Mouse (Mus musculus) spleen, embryonic (tissue): ENCODE measurements at regions not wholly inside any gene's neighbourhood (a gene's known extent, or its start where the extent isn't known, plus 50 kb on each side); places are given as distances from the start of the nearest gene placed in this dataset.

Experiments
- CTCF ChIA-PET: fragments of 350-600 bp; sonication (Branson Sonifier 250); formaldehyde crosslinking; loops from one replicate; lab custom pipeline; 2022; lab: Charles Lee

DNA sequence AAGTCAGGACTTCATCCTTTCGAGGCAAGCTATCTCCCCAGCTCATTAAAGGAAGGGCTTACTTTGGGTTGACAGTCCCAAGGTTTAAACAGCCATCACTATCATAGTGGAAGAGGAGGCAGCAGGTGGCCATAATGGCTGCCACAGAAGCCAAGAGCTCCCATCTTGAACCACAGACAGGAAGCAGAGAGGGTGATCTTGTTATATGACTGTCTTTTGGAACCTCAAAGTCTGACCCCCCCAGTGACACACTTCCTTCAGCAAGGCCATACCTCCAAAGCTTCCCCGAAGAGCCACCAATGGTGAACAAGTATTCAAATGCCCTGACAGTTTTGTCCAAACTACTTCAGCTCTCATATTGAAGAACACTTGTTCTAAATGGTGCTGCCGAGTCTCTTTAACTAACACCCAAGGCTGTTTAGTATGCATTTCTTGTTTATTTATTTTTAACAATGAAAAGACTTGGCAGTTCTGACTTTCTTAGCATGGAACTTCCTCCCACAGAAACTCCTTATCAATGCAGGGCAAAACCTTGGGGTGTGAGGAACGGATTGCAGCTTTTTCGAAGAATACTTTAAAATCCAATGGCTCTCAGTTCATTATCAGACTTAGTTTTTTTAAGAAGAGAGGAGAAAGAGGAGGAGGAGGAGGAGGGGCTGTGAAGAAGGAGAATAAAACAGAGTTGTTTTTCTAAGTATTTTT lies 79.8 kb upstream of the Tnik start:
- CTCF ChIA-PET, result no interaction called here

DNA sequence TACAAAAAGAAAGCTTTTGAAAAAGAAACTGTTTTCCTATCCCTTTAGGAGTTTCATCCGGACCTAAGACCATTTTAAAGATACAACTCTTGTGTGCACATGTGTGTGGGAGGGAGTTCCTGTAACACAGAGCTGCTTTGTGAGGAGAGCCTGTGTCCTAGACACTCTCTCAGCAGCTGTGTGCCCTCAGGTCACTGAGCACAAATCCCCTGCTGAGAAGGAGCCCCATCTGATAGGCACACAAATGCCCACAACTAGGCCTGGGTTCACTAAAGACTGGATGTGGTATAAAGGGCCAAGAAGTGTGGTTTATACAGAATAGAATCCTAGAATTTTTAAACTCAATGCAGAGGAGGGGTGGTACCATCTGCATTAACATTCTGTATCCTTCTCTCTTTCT lies 77.5 kb upstream of the Tnik start:
- CTCF ChIA-PET, result no interaction called here

DNA sequence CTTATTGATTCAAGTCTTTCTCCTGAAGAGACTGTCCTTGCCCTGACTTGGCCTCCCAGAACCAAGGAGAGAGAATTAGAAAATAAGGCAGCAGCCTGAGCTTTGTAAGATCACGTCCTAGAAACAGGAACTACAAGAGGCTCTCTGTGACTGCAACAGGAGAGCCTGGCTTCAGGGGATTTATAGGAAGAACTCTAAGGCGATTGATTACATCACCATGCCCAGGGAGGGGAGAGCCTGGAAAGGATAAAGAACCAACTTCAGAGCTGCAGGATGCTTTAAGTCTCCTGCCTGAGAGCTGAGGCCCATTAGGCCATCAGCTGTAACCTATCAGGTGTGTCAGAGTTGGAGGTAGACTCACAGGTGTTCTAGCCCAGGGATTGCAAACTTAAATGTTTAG lies 77.1 kb upstream of the Tnik start:
- CTCF ChIA-PET, result no interaction called here

DNA sequence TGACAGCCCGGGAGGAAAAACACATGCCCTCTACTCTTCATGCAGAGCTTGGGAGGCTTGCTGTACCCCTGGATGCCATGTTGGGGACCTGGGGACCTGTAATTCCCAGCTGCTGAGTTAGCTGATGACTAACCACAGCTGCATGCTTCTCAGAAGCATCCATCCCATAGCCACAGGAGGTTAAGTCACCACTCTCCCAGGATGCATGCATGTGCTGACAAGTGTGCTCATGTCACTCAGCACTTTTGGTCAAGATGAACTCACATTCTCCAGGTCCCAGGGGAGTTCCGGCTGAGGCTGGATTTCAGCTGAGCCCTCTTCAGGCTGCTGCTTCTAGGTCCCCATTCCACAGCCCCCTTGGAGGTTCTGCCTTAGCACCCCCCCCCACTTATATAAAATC lies 73.6 kb upstream of the Tnik start:
- CTCF ChIA-PET, result no interaction called here

DNA sequence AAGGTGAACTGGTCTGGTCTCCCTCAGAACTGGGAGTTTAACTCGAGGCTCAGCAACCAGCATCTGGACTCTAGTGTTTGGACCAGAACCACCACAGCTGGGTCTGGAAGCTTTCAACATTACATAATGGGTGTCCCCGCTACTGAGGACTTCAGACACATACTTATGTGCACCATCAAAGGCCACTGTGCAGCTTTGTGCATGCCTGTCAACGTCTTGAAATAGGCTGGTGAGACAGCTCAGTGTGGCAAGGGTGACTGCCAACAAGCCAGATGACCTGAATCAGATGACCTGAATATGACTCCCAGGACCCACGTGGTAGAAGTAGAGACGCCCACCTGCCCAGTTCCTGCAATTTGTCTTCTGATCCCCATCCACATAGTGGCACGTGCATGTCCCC lies 72.8 kb upstream of the Tnik start:
- CTCF ChIA-PET, result no interaction called here

- CTCF ChIA-PET, result interaction anchor here (0.7 kb wide), 1 partner anchor 155 kb away, joined by 5 read pairs; no protein-coding TSS in a partner anchor
Observed at GRCm38 (mm10) chr3:28194388-28194970, 68.5 kb upstream of the Tnik start.

GRCm38 (mm10) chr3:28196786-28197185 lies 66.2 kb upstream of the Tnik start:
- CTCF ChIA-PET, result interaction anchor here (0.7 kb wide), 1 partner anchor 114 kb away, joined by 3 read pairs; no protein-coding TSS in a partner anchor

- CTCF ChIA-PET, result no interaction called here
Observed at GRCm38 (mm10) chr3:28209304-28209703, 53.7 kb upstream of the Tnik start.

- CTCF ChIA-PET, result no interaction called here
Observed at GRCm38 (mm10) chr3:28210847-28211803, 51.9 kb upstream of the Tnik start.
